Mouse (Mus musculus) lung, postnatal 0 days (tissue): Measurements from ENCODE around the gene Rxrg. TPM values are rescaled to one million over a fixed set of nuclear protein-coding genes. Genes with fewer than 3 reads are reported as not detected.

Experiments
- ATAC-seq: fragments of 200-750 bp; cut with Nextera tagmentation; 2 replicates; pipeline ENCODE4 v1.8.0; 2017; ENCODE audit warnings: moderate library complexity
- DNase-seq: peaks from one replicate; pipeline ENCODE4 v3.0.0-alpha.2; 2016; ENCODE audit warnings: low spot score
- H3K27ac ChIP-seq: fragments of 300-500 bp; sonication (generic); 2 replicates; pipeline ENCODE4 v1.5.1; 2014; ENCODE audit warnings: antibody characterized with exemption, mild to moderate bottlenecking, low read length, mixed read lengths
- H3K27me3 ChIP-seq: fragments of 300-500 bp; sonication (generic); replicated peaks from 2 replicates; pipeline ENCODE4 v1.6.1; 2014; ENCODE audit warnings: low read length, mixed read lengths; ENCODE audit not compliant: insufficient read depth
- H3K36me3 ChIP-seq: fragments of 300-500 bp; sonication (generic); 2 replicates; pipeline ENCODE4 v1.6.1; 2014; ENCODE audit warnings: low read length, mixed read lengths; ENCODE audit not compliant: insufficient read depth
- H3K4me1 ChIP-seq: fragments of 300-500 bp; sonication (generic); 2 replicates; pipeline ENCODE4 v1.6.1; 2014; ENCODE audit warnings: antibody characterized with exemption, low read depth, low read length, mixed read lengths; ENCODE audit not compliant: insufficient read depth
- H3K4me2 ChIP-seq: fragments of 300-500 bp; sonication (generic); replicated peaks from 2 replicates; pipeline ENCODE4 v1.6.1; 2014; ENCODE audit warnings: low read depth, mild to moderate bottlenecking, low read length, moderate library complexity, mixed read lengths
- H3K4me3 ChIP-seq: fragments of 300-500 bp; sonication (generic); 2 replicates; pipeline ENCODE4 v1.5.1; 2014; ENCODE audit warnings: low read depth, low read length
- H3K9ac ChIP-seq: fragments of 300-500 bp; sonication (generic); replicated peaks from 2 replicates; pipeline ENCODE4 v1.6.1; 2014; ENCODE audit warnings: low read depth, mild to moderate bottlenecking
- H3K9me3 ChIP-seq: fragments of 300-500 bp; sonication (generic); 2 replicates; pipeline ENCODE4 v1.6.1; 2016; ENCODE audit warnings: low read length, mixed read lengths
- CTCF ChIP-seq: IDR thresholded peaks from 2 replicates; pipeline ENCODE4 v1.5.1; 2016; ENCODE audit warnings: antibody characterized with exemption, mild to moderate bottlenecking
- EP300 ChIP-seq: IDR thresholded peaks from 2 replicates; pipeline ENCODE4 v1.6.1; 2016; ENCODE audit warnings: antibody characterized with exemption, mild to moderate bottlenecking, control low read depth
- WGBS: fragments of 180-500 bp; shearing (Covaris S2); extraction: QIAGEN DNeasy Blood & Tissue Kit; methylation state at CpG from one replicate; pipeline ENCODE4 v1.1.7; 2014; 5-methylcytosine and 5-hydroxymethylcytosine counted together
- polyA plus RNA-seq: library from polyadenylated mRNA; unstranded; fragments of >200 nt; fragmentation: Nextera tagmentation; extraction: Ambion mirVana; gene quantifications from 2 replicates; pipeline ENCODE4 v1.2.1, GENCODE M21; 2015

Gene Rxrg
- polyA plus RNA-seq, 1 experiment from 2014 or later, result 0.42 TPM

DNA sequence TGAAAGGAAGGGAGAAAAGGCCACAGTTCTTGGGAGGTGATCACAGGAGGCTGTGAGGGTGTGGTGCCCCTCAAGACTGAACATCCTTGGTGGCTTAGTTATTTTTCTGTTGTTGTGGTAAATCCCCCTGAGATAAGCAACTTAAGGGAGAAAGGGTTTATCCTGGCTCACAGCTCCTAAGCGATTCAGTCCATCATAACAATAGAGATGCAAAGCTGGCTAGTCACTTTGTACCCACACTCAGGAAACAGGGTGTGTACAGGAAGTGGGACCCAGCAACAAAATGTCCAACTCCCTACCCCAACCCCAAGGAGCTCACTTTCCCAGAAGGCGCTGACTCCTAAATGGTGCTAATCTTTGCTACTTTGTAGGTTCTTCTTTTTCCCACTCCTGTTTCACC is 54.2 kb downstream of the Rxrg start:
- WGBS, result 79% methylated on average over 2 of the region's 2 CpGs
- Histone ChIP-seq H3K9me3 (no peaks in the 10 kb centered on the region), H3K9ac (no peak overlapping the region), H3K4me3 (no peak overlapping the region), H3K27me3 (no peaks in the 10 kb centered on the region), H3K4me2 (no peak overlapping the region), H3K27ac (no peak overlapping the region), H3K36me3 (no peaks in the 10 kb centered on the region), H3K4me1 (no peaks in the 10 kb centered on the region)
- ATAC-seq, result no peak
- no peak for TF ChIP-seq EP300
- no peak for TF ChIP-seq CTCF
- no peak for DNase-seq

DNA sequence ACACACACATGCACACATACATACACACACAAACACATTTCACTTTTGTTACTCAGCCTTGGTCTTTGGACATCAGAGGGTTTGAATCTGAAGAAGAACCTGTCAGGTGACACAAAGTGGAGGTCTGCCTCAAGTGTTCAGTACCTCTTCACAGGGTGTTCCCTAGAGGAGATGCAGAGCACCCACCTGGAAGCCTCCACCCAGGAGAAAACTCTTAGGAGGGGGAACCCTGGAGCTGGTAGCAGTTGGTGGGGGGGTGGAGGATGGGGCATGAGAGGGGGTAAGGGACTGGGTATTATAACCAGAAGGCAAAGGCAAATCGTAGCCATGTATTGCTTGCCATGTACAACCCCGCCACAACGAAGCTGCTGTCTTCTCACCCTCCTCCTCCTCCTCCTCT is 60.9 kb downstream of the Rxrg start:
- 82% methylated on average over 3 of the region's 3 CpGs for WGBS
- DNase-seq (no peak), ATAC-seq (no peak)
- Histone ChIP-seq H3K9ac (no peak overlapping the region), H3K9me3 (no peaks in the 10 kb centered on the region), H3K27ac (no peak overlapping the region), H3K36me3 (no peaks in the 10 kb centered on the region), H3K4me1 (0 out of 2 replicates have a peak, but pooled peaks cover 3% of the 10 kb centered on the region), H3K4me3 (no peak overlapping the region), H3K4me2 (no peak overlapping the region), H3K27me3 (peaks cover 12% of the 10 kb centered on the region)
- no peak for TF ChIP-seq EP300
- no peak for TF ChIP-seq CTCF

DNA sequence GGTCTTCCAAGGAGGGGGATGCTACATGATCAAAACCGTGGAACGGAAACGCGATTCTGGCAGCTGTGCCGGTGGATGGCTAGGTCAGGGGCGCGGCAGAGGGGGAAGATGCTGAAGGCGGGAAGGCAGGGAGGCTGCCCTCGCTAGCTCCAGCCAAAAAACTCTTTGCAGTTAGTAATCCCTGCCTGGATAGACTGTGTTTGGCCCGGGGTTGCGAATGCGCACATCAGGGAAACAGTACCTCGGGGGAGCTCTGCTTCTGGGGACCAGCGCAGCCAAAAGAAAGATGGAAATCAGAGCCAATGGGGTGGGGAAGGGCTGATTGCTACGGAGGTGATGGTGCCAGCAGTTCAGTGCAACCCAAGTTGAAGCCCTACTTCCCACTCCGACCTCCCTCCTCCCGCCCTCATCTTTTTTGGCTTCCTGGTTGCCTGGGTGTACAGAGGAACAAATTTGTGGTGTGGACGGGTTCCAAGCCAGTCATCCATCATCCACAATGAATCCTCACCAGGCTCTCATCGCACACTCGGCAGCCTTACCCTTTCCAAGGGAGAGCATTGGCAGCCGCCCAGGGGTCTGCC is 62.4 kb downstream of the Rxrg start:
- WGBS, result 3% methylated on average over 21 of the region's 21 CpGs
- DNase-seq (peak; percentile 12), ATAC-seq (peak; percentile 35)
- H3K4me3 ChIP-seq, result no peak overlapping the region
- no peaks in the 10 kb centered on the region for H3K36me3 ChIP-seq
- H3K27ac ChIP-seq, result no peak overlapping the region
- H3K9ac ChIP-seq, result no peak overlapping the region
- H3K27me3 ChIP-seq, result peaks cover 12% of the 10 kb centered on the region
- TF ChIP-seq EP300 (no peak), CTCF (no peak)
- H3K4me2 ChIP-seq, result no peak overlapping the region; the same call in 1 of the 2 replicates
- no peaks in the 10 kb centered on the region for H3K9me3 ChIP-seq
- 0 out of 2 replicates have a peak, but pooled peaks cover 3% of the 10 kb centered on the region for H3K4me1 ChIP-seq

DNA sequence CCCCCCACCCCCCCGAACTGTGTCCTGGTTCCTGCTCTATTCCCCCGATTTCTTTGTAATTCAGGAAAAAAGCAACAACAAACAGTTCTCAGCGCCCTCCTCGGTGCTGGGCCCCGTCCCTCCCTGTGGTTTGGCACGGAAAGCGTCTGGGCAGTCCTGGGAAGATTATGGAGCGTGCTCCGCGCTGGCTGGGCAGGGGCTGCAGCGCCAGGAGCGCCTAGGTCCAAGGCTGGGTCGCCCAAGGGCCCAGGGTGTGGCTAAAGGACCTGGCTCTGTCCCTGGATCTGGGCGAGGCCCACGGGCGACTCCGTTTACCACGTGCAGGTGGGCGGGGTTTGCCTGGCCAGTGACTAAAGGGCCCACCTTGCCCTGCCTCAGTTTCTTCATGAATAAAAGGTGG is 62.9 kb downstream of the Rxrg start:
- Histone ChIP-seq H3K27ac (no peak overlapping the region), H3K4me1 (0 out of 2 replicates have a peak, but pooled peaks cover 3% of the 10 kb centered on the region), H3K4me3 (no peak overlapping the region), H3K36me3 (no peaks in the 10 kb centered on the region), H3K27me3 (peaks cover 12% of the 10 kb centered on the region), H3K9ac (no peak overlapping the region), H3K4me2 (no peak overlapping the region; the same call in 1 of the 2 replicates), H3K9me3 (no peaks in the 10 kb centered on the region)
- no peak; the same call in 1 of the 2 replicates for ATAC-seq
- no peak for DNase-seq
- TF ChIP-seq EP300 (no peak), CTCF (no peak)
- WGBS, result under 1% methylated on average over 19 of the region's 19 CpGs

DNA sequence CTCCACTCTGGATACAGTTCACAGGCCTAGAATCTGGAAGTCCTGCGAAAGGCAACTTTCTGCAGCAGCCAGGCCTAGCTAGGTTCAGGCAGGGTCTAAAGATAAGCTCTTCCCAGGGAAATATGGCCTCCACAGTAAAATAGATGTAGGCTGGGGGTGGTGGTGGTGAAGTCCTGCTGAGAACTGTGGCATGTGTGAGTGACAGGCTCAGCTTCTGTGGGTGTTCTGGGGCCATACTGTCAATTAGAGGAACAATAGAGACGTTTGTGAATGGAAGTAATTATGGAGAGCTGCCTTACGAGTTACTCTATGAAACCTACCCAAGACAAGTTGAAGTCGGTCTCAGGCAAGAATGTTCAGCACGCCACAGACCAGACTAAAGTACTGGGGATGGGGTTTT is 65.0 kb downstream of the Rxrg start:
- WGBS, result 69% methylated on average over 5 of the region's 5 CpGs
- no peaks in the 10 kb centered on the region for H3K9me3 ChIP-seq
- H3K27ac ChIP-seq, result no peak overlapping the region
- H3K9ac ChIP-seq, result no peak overlapping the region
- H3K4me3 ChIP-seq, result no peak overlapping the region
- no peak for ATAC-seq
- H3K36me3 ChIP-seq, result no peaks in the 10 kb centered on the region
- H3K4me1 ChIP-seq, result 0 out of 2 replicates have a peak, but pooled peaks cover 3% of the 10 kb centered on the region
- H3K4me2 ChIP-seq, result no peak overlapping the region
- TF ChIP-seq EP300 (no peak), CTCF (no peak)
- DNase-seq, result no peak
- H3K27me3 ChIP-seq, result peaks cover 12% of the 10 kb centered on the region

DNA sequence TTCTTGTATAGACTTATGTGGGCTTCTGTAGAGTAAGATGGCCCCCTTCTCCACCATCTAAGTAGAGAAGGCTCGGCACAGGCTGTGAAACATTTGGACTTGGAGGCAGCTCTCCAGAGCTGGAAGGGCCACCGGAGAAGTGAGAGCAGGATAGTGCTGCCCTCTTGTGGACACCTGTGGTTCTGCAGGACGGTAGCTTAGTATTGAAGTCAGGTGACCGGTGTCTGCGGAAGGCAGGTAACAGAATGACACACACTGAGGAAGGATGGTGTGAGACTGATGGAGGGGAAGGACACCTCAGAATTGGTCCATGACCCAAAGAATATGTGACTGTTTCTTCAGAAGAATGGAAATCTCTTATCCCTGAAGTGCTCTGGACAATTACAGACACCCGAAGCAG is 71.6 kb downstream of the Rxrg start:
- Histone ChIP-seq H3K4me3 (no peak overlapping the region), H3K27ac (no peak overlapping the region), H3K4me1 (no peaks in the 10 kb centered on the region), H3K9me3 (no peaks in the 10 kb centered on the region), H3K36me3 (no peaks in the 10 kb centered on the region), H3K9ac (no peak overlapping the region), H3K27me3 (0 out of 2 replicates have a peak, but pooled peaks cover 14% of the 10 kb centered on the region), H3K4me2 (no peak overlapping the region)
- ATAC-seq (no peak), DNase-seq (peak; percentile 57)
- no peak for TF ChIP-seq EP300
- TF ChIP-seq CTCF, result peak; percentile 84
- 32% methylated on average over 6 of the region's 6 CpGs for WGBS
